Mouse (Mus musculus) stomach, postnatal 0 days (tissue): Measurements from ENCODE around the gene Cyp51. TPM values are rescaled to one million over a fixed set of nuclear protein-coding genes. Genes with fewer than 3 reads are reported as not detected.
A peak's percentile ranks its signal among the peaks of the same experiment; 100 is the strongest.

Experiments used
- ATAC-seq: fragments of 200-750 bp; cut with Nextera tagmentation; 2 replicates; pipeline ENCODE4 v1.8.0; 2017; ENCODE audit not compliant: low FRiP score, low TSS enrichment
- DNase-seq: peaks from one replicate; pipeline ENCODE4 v3.0.0-alpha.2; 2016; ENCODE audit warnings: low spot score
- H3K27ac ChIP-seq: fragments of 300-500 bp; sonication (generic); replicated peaks from 2 replicates; pipeline ENCODE4 v1.5.1; 2014; ENCODE audit warnings: mild to moderate bottlenecking, control low read depth
- H3K27me3 ChIP-seq: fragments of 300-500 bp; sonication (generic); 2 replicates; pipeline ENCODE4 v1.6.1; 2014; ENCODE audit warnings: low read length; ENCODE audit not compliant: control insufficient read depth, insufficient read depth
- H3K36me3 ChIP-seq: fragments of 300-500 bp; sonication (generic); 2 replicates; pipeline ENCODE4 v1.6.1; 2014; ENCODE audit warnings: low read length, mixed read lengths; ENCODE audit not compliant: control insufficient read depth, insufficient read depth
- H3K4me1 ChIP-seq: fragments of 300-500 bp; sonication (generic); replicated peaks from 2 replicates; pipeline ENCODE4 v1.6.1; 2014; ENCODE audit warnings: antibody characterized with exemption; ENCODE audit not compliant: control insufficient read depth, insufficient read depth
- H3K4me2 ChIP-seq: fragments of 300-500 bp; sonication (generic); replicated peaks from 2 replicates; pipeline ENCODE4 v1.6.1; 2014; ENCODE audit warnings: low read depth, mild to moderate bottlenecking, control low read depth, moderate library complexity
- H3K4me3 ChIP-seq: fragments of 300-500 bp; sonication (generic); 2 replicates; pipeline ENCODE4 v1.5.1; 2014; ENCODE audit warnings: low read depth, low read length, control low read depth
- H3K9ac ChIP-seq: fragments of 300-500 bp; sonication (generic); 2 replicates; pipeline ENCODE4 v1.6.1; 2014; ENCODE audit warnings: mild to moderate bottlenecking, low read length, control low read depth, mixed read lengths
- H3K9me3 ChIP-seq: fragments of 300-500 bp; sonication (generic); 2 replicates; pipeline ENCODE4 v1.6.1; 2016; ENCODE audit warnings: low read length; ENCODE audit not compliant: control insufficient read depth
- CTCF ChIP-seq: IDR thresholded peaks from 2 replicates; pipeline ENCODE4 v1.5.1; 2016; ENCODE audit warnings: antibody characterized with exemption, low read depth, mild to moderate bottlenecking, moderate library complexity
- EP300 ChIP-seq: optimal IDR thresholded peaks from 2 replicates; pipeline ENCODE3; 2016; ENCODE audit warnings: antibody characterized with exemption
- WGBS: fragments of 180-500 bp; shearing (Covaris S2); extraction: QIAGEN DNeasy Blood & Tissue Kit; methylation state at CpG from one replicate; pipeline ENCODE4 v1.1.7; 2014; 5-methylcytosine and 5-hydroxymethylcytosine counted together
- polyA plus RNA-seq: library from polyadenylated mRNA; unstranded; fragments of >200 nt; fragmentation: Nextera tagmentation; extraction: Ambion mirVana; gene quantifications from 2 replicates; pipeline ENCODE4 v1.2.1, GENCODE M21; 2015

Cyp51 gene
- polyA plus RNA-seq, 1 experiment from 2014 or later: 65.8 TPM

DNA sequence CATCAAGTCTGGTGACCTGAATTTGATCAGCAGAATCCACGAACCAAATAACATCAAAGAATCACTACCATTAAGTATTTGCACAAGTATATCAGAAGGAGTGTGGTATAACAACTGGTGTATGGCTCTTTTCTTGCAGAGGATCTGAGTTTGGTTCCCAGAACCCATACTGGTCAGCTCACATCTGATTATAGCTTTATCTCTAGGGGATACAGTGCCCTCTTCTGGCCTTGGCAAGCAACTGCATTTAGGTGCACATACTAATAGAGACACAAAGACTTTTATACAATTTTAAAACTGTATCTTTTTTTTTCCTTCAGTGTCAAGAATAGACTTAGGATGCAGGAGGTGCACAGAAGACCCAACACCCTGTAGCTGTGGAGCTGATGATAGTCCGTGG lies 2.8 kb downstream of the Cyp51 start:
- no peaks in the 10 kb centered on the region for H3K27me3 ChIP-seq
- no peak overlapping the region for H3K4me2 ChIP-seq
- no peak for ATAC-seq
- 96% methylated on average over 2 of the region's 2 CpGs for WGBS
- peaks cover 9% of the 10 kb centered on the region for H3K36me3 ChIP-seq
- H3K9ac ChIP-seq: no peak overlapping the region
- no peak overlapping the region for H3K27ac ChIP-seq
- no peak overlapping the region for H3K4me3 ChIP-seq
- no peak for DNase-seq
- H3K9me3 ChIP-seq: no peaks in the 10 kb centered on the region
- H3K4me1 ChIP-seq: no peaks in the 10 kb centered on the region; the same call in 1 of the 2 replicates
- no peak for TF ChIP-seq EP300
- peak; percentile 55 for TF ChIP-seq CTCF

DNA sequence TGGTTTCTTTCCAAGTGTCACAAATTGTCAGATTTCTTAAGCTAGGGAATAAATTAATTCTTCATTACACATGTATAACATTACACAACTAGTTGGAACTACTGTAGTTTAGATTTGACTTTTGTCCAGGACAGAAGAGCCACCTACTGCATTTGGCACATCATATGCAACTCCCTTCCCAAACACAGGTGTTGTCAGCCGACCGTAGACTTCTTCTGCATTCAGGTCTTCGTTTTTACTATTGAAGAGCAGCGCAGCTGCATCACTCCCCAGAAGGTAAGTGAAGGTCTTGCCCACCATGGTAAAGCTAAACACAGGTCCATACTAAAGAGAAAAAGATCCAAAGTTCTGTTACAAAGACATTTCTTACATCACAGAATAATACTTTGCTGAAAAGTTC lies 3.5 kb downstream of the Cyp51 start:
- Histone ChIP-seq H3K9me3 (no peaks in the 10 kb centered on the region), H3K4me3 (no peak overlapping the region), H3K4me1 (no peaks in the 10 kb centered on the region; the same call in 1 of the 2 replicates), H3K36me3 (peaks cover 9% of the 10 kb centered on the region), H3K27me3 (no peaks in the 10 kb centered on the region), H3K9ac (no peak overlapping the region), H3K4me2 (no peak overlapping the region), H3K27ac (no peak overlapping the region)
- DNase-seq: no peak
- no peak for ATAC-seq
- WGBS: 95% methylated on average over 4 of the region's 4 CpGs
- no peak for TF ChIP-seq CTCF
- no peak for TF ChIP-seq EP300

DNA sequence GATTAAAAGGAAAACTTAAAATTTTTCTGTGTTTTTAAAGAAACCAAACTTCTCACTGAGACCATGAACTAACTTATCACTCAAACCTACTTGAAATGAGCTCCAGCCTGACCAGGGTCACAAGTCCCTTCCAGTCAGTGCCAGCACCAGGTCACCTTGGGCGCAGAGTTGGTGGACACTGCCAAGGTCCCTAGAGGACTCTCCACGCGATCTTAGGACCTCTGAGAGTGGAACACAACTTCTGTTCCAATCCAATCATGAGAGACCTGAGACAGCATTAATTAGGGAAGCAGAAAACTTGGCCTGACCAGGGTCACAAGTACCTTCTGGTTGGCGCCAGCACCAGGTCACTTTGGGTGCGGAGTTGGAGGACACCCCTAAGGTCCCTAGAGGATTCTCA lies 10.1 kb downstream of the Cyp51 start:
- H3K27ac ChIP-seq: no peak overlapping the region
- H3K4me3 ChIP-seq: no peak overlapping the region
- H3K9me3 ChIP-seq: no peaks in the 10 kb centered on the region
- 96% methylated on average over 5 of the region's 5 CpGs for WGBS
- no peaks in the 10 kb centered on the region for H3K27me3 ChIP-seq
- H3K36me3 ChIP-seq: peaks cover 7% of the 10 kb centered on the region; the same call in 1 of the 2 replicates
- no peak overlapping the region for H3K9ac ChIP-seq
- TF ChIP-seq EP300 (no peak), CTCF (no peak)
- DNase-seq: no peak
- no peak overlapping the region for H3K4me2 ChIP-seq
- no peak for ATAC-seq
- H3K4me1 ChIP-seq: no peaks in the 10 kb centered on the region

- ATAC-seq (no peak), DNase-seq (no peak)
- Histone ChIP-seq H3K27ac (no peak overlapping the region), H3K4me3 (no peak overlapping the region), H3K4me1 (no peaks in the 10 kb centered on the region), H3K9ac (no peak overlapping the region), H3K36me3 (peaks cover 11% of the 10 kb centered on the region; the same call in 1 of the 2 replicates), H3K4me2 (no peak overlapping the region), H3K27me3 (no peaks in the 10 kb centered on the region), H3K9me3 (no peaks in the 10 kb centered on the region)
- 84% methylated on average over 5 of the region's 5 CpGs for WGBS
- TF ChIP-seq CTCF (no peak), EP300 (no peak)
These were observed 16.4 kb downstream of the Cyp51 start for GRCm38 (mm10) chr5:4088190-4088589.

GRCm38 (mm10) chr5:4086309-4086708 lies 18.2 kb downstream of the Cyp51 start:
- no peak overlapping the region for H3K9ac ChIP-seq
- H3K27me3 ChIP-seq: no peaks in the 10 kb centered on the region
- no peak overlapping the region for H3K27ac ChIP-seq
- H3K4me3 ChIP-seq: no peak overlapping the region
- 85% methylated on average over 4 of the region's 4 CpGs for WGBS
- no peak for ATAC-seq
- H3K9me3 ChIP-seq: no peaks in the 10 kb centered on the region
- DNase-seq: no peak
- no peak overlapping the region for H3K4me2 ChIP-seq
- H3K36me3 ChIP-seq: peaks cover 18% of the 10 kb centered on the region
- no peaks in the 10 kb centered on the region for H3K4me1 ChIP-seq
- TF ChIP-seq CTCF: no peak
- no peak for TF ChIP-seq EP300

DNA sequence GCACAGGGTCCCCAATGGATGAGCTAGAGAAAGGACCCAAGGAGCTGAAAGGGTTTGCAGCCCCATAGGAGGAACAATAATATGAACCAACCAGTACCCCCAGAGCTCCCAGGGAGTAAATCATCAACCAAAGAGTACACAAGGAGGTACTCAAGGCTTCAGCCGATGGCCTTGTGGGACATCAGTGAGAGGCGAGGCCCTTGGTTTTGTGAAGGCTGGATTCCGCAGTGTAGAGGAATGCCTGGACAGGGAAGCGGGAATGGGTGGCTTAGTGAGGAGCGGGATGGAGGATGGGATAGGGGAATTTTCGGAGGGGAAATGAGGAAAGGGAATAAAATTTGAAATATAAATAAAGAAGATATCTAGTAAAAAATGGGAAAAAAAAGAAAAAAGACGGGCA lies 19.6 kb downstream of the Cyp51 start:
- DNase-seq (no peak), ATAC-seq (no peak)
- no peaks in the 10 kb centered on the region for H3K4me1 ChIP-seq
- no peak overlapping the region for H3K4me3 ChIP-seq
- TF ChIP-seq EP300 (no peak), CTCF (no peak)
- no peaks in the 10 kb centered on the region for H3K27me3 ChIP-seq
- 78% methylated on average over 7 of the region's 7 CpGs for WGBS
- H3K9ac ChIP-seq: no peak overlapping the region
- no peak overlapping the region for H3K4me2 ChIP-seq
- no peak overlapping the region for H3K27ac ChIP-seq
- peaks cover 18% of the 10 kb centered on the region for H3K36me3 ChIP-seq
- no peaks in the 10 kb centered on the region for H3K9me3 ChIP-seq
